Mouse (Mus musculus): ENCODE data around the gene Rbm19. TPM values are rescaled to one million over a fixed set of nuclear protein-coding genes. Genes with fewer than 3 reads are reported as not detected.

Rbm19 gene
- polyA plus RNA-seq, 1 experiment from 2014 or later = 37.5 TPM

- H3K4me1 ChIP-seq = peaks cover 11% of the 10 kb centered on the region
- H3K4me3 ChIP-seq = no peak overlapping the region
- no peak for DNase-seq (ENCODE audit: low spot score)
- peaks cover 28% of the 10 kb centered on the region for H3K36me3 ChIP-seq (replicated peaks)
- 79% methylated on average over 10 of the region's 10 CpGs for WGBS
- H3K9me3 ChIP-seq = no peaks in the 10 kb centered on the region
- H3K27ac ChIP-seq (replicated peaks) = no peak overlapping the region
- no peaks in the 10 kb centered on the region for H3K27me3 ChIP-seq (replicated peaks; ENCODE audit: low read depth, poor library complexity, severe bottlenecking)
Observed at GRCm38 (mm10) chr5:120155672-120156071, 39.4 kb downstream of the Rbm19 start.

GRCm38 (mm10) chr5:120156166-120156909 lies 40.1 kb downstream of the Rbm19 start:
- Histone ChIP-seq H3K4me1 (peaks cover 11% of the 10 kb centered on the region), H3K4me3 (no peak overlapping the region), H3K9me3 (no peaks in the 10 kb centered on the region), H3K36me3 (replicated peaks) (peaks cover 27% of the 10 kb centered on the region), H3K27me3 (replicated peaks; ENCODE audit: low read depth, poor library complexity, severe bottlenecking) (no peaks in the 10 kb centered on the region), H3K27ac (replicated peaks) (0 out of 2 replicates have a peak overlapping the region, but pooled peaks have one; percentile 15)
- DNase-seq (ENCODE audit: low spot score) = peak; percentile 12
- 77% methylated on average over 21 of the region's 21 CpGs for WGBS

GRCm38 (mm10) chr5:120157115-120157514 lies 40.9 kb downstream of the Rbm19 start:
- WGBS = 76% methylated on average over 3 of the region's 3 CpGs
- H3K27ac ChIP-seq (replicated peaks) = no peak overlapping the region
- DNase-seq (ENCODE audit: low spot score) = no peak
- no peaks in the 10 kb centered on the region for H3K9me3 ChIP-seq
- H3K4me3 ChIP-seq = no peak overlapping the region
- H3K36me3 ChIP-seq (replicated peaks) = peaks cover 21% of the 10 kb centered on the region
- H3K27me3 ChIP-seq (replicated peaks; ENCODE audit: low read depth, poor library complexity, severe bottlenecking) = no peaks in the 10 kb centered on the region
- H3K4me1 ChIP-seq = peaks cover 16% of the 10 kb centered on the region

- DNase-seq (ENCODE audit: low spot score) = no peak
- Histone ChIP-seq H3K27ac (replicated peaks) (no peak overlapping the region), H3K4me3 (no peak overlapping the region), H3K36me3 (replicated peaks) (peaks cover 12% of the 10 kb centered on the region), H3K4me1 (peaks cover 23% of the 10 kb centered on the region), H3K9me3 (no peaks in the 10 kb centered on the region), H3K27me3 (replicated peaks; ENCODE audit: low read depth, poor library complexity, severe bottlenecking) (no peaks in the 10 kb centered on the region)
- 72% methylated on average over 2 of the region's 2 CpGs for WGBS
Observed at GRCm38 (mm10) chr5:120158476-120158875, 42.2 kb downstream of the Rbm19 start.

GRCm38 (mm10) chr5:120160923-120161658 lies 44.8 kb downstream of the Rbm19 start:
- WGBS = 89% methylated on average over 8 of the region's 8 CpGs
- no peaks in the 10 kb centered on the region for H3K9me3 ChIP-seq
- DNase-seq (ENCODE audit: low spot score) = no peak
- peaks cover 5% of the 10 kb centered on the region; the same call in 1 of the 2 replicates for H3K36me3 ChIP-seq (replicated peaks)
- no peak overlapping the region for H3K4me3 ChIP-seq
- H3K4me1 ChIP-seq = peaks cover 42% of the 10 kb centered on the region
- no peaks in the 10 kb centered on the region for H3K27me3 ChIP-seq (replicated peaks; ENCODE audit: low read depth, poor library complexity, severe bottlenecking)
- no peak overlapping the region for H3K27ac ChIP-seq (replicated peaks)

- WGBS = 96% methylated on average over 10 of the region's 10 CpGs
- DNase-seq (ENCODE audit: low spot score) = no peak
- Histone ChIP-seq H3K9me3 (no peaks in the 10 kb centered on the region), H3K4me3 (no peak overlapping the region), H3K27ac (replicated peaks) (no peak overlapping the region), H3K27me3 (replicated peaks; ENCODE audit: low read depth, poor library complexity, severe bottlenecking) (no peaks in the 10 kb centered on the region), H3K4me1 (peaks cover 43% of the 10 kb centered on the region), H3K36me3 (replicated peaks) (peaks cover 5% of the 10 kb centered on the region; the same call in 1 of the 2 replicates)
Observed at GRCm38 (mm10) chr5:120162689-120163088, 46.4 kb downstream of the Rbm19 start.

- WGBS = 78% methylated on average over 6 of the region's 6 CpGs
- Histone ChIP-seq H3K9me3 (no peaks in the 10 kb centered on the region), H3K27ac (replicated peaks) (no peak overlapping the region), H3K36me3 (replicated peaks) (peaks cover 5% of the 10 kb centered on the region; the same call in 1 of the 2 replicates), H3K4me3 (no peak overlapping the region), H3K27me3 (replicated peaks; ENCODE audit: low read depth, poor library complexity, severe bottlenecking) (no peaks in the 10 kb centered on the region), H3K4me1 (peaks cover 43% of the 10 kb centered on the region)
- DNase-seq (ENCODE audit: low spot score) = no peak
Observed at GRCm38 (mm10) chr5:120163428-120163827, 47.2 kb downstream of the Rbm19 start.

- WGBS = 79% methylated on average over 11 of the region's 11 CpGs
- H3K4me1 ChIP-seq = peaks cover 43% of the 10 kb centered on the region
- H3K36me3 ChIP-seq (replicated peaks) = no peaks in the 10 kb centered on the region; the same call in 1 of the 2 replicates
- H3K27ac ChIP-seq (replicated peaks) = no peak overlapping the region
- H3K27me3 ChIP-seq (replicated peaks; ENCODE audit: low read depth, poor library complexity, severe bottlenecking) = no peaks in the 10 kb centered on the region
- no peak for DNase-seq (ENCODE audit: low spot score)
- H3K9me3 ChIP-seq = no peaks in the 10 kb centered on the region
- no peak overlapping the region for H3K4me3 ChIP-seq
Observed at GRCm38 (mm10) chr5:120164450-120164849, 48.2 kb downstream of the Rbm19 start.

GRCm38 (mm10) chr5:120165061-120165942 lies 49.0 kb downstream of the Rbm19 start:
- Histone ChIP-seq H3K4me1 (peaks cover 43% of the 10 kb centered on the region), H3K36me3 (replicated peaks) (peaks cover 5% of the 10 kb centered on the region; the same call in 1 of the 2 replicates), H3K27me3 (replicated peaks; ENCODE audit: low read depth, poor library complexity, severe bottlenecking) (no peaks in the 10 kb centered on the region), H3K27ac (replicated peaks) (no peak overlapping the region), H3K9me3 (no peaks in the 10 kb centered on the region), H3K4me3 (no peak overlapping the region)
- DNase-seq (ENCODE audit: low spot score) = no peak
- 60% methylated on average over 9 of the region's 9 CpGs for WGBS

GRCm38 (mm10) chr5:120167787-120168325 lies 51.6 kb downstream of the Rbm19 start:
- WGBS = 77% methylated on average over 13 of the region's 13 CpGs
- DNase-seq (ENCODE audit: low spot score) = no peak

GRCm38 (mm10) chr5:120171865-120172728 lies 55.8 kb downstream of the Rbm19 start:
- Histone ChIP-seq H3K27ac (replicated peaks) (no peak overlapping the region), H3K4me3 (no peak overlapping the region), H3K36me3 (replicated peaks) (peaks cover 22% of the 10 kb centered on the region), H3K4me1 (peaks cover 22% of the 10 kb centered on the region), H3K27me3 (replicated peaks; ENCODE audit: low read depth, poor library complexity, severe bottlenecking) (no peaks in the 10 kb centered on the region), H3K9me3 (no peaks in the 10 kb centered on the region)
- 69% methylated on average over 18 of the region's 18 CpGs for WGBS
- DNase-seq (ENCODE audit: low spot score) = peak; percentile 19

More at GRCm38 (mm10) chr5:120167787-120168325, 51.6 kb downstream of the Rbm19 start:
- no peaks in the 10 kb centered on the region for H3K27me3 ChIP-seq (replicated peaks; ENCODE audit: low read depth, poor library complexity, severe bottlenecking)
- no peaks in the 10 kb centered on the region for H3K9me3 ChIP-seq
- H3K4me3 ChIP-seq = no peak overlapping the region
- no peak overlapping the region for H3K27ac ChIP-seq (replicated peaks)
- peaks cover 46% of the 10 kb centered on the region for H3K4me1 ChIP-seq
- 0 out of 2 replicates have a peak, but pooled peaks cover 5% of the 10 kb centered on the region for H3K36me3 ChIP-seq (replicated peaks)
